Comparison of ENCODE assay signal across 8 mouse cellular contexts in genomic region chr14:118131931-118132641, GRCm38 (mm10). TPM values are rescaled to one million over a fixed set of nuclear protein-coding genes. Genes with fewer than 3 reads are reported as not detected.
DNase-seq lines count a peak whose midpoint lies in the region; ATAC-seq and TF ChIP-seq lines count a peak whose summit lies in the region.

No protein-coding gene starts in this region.

- peaks cover 11% of the 10 kb centered on the region for H3K4me1 ChIP-seq in kidney, embryonic 14.5 days (ENCODE audit: control insufficient read depth, insufficient read depth, low read length)
- H3K4me1 ChIP-seq in brown adipose tissue, adult 24 weeks (ENCODE audit: control insufficient read depth, insufficient read depth, insufficient read length, low read length) = peaks cover 7% of the 10 kb centered on the region; the same call in 1 of the 2 replicates
- peaks cover 7% of the 10 kb centered on the region for H3K4me1 ChIP-seq in intestine, embryonic 15.5 days (replicated peaks)
- H3K4me1 ChIP-seq in midbrain, postnatal 0 days (ENCODE audit: insufficient read depth, low read length) = peaks cover 5% of the 10 kb centered on the region; the same call in 1 of the 2 replicates

- ATAC-seq in kidney, embryonic 14.5 days (ENCODE audit: low FRiP score, low TSS enrichment) = peak; percentile 7; the same call in 1 of the 2 replicates
- peak; percentile 26 for ATAC-seq in intestine, embryonic 15.5 days
- peak; percentile 11 for ATAC-seq in midbrain, postnatal 0 days (ENCODE audit: low FRiP score)

- peak overlapping the region; percentile 24; the same call in 1 of the 2 replicates for H3K27ac ChIP-seq in kidney, embryonic 14.5 days (ENCODE audit: low read depth, low read length)
- H3K27ac ChIP-seq in brown adipose tissue, adult 24 weeks (replicated peaks; ENCODE audit: low read depth, low read length) = peak overlapping the region; percentile 37; the same call in 1 of the 2 replicates
- H3K27ac ChIP-seq in intestine, embryonic 15.5 days = no peak overlapping the region
- peak overlapping the region; percentile 44; the same call in 1 of the 2 replicates for H3K27ac ChIP-seq in midbrain, postnatal 0 days (ENCODE audit: low read depth, low read length)

- peaks cover 4% of the 10 kb centered on the region; the same call in 1 of the 2 replicates for H3K27me3 ChIP-seq in kidney, embryonic 14.5 days (ENCODE audit: control insufficient read depth, insufficient read depth, low read length)
- no peaks in the 10 kb centered on the region for H3K27me3 ChIP-seq in intestine, embryonic 15.5 days (replicated peaks)
- no peaks in the 10 kb centered on the region for H3K27me3 ChIP-seq in midbrain, postnatal 0 days (ENCODE audit: insufficient read depth, low read length)

- H3K4me3 ChIP-seq in kidney, embryonic 14.5 days (ENCODE audit: low read length) = peak overlapping the region; percentile 84
- peak overlapping the region; percentile 91 for H3K4me3 ChIP-seq in brown adipose tissue, adult 24 weeks (ENCODE audit: insufficient read depth, low read depth, low read length)
- H3K4me3 ChIP-seq in intestine, embryonic 15.5 days (replicated peaks) = peak overlapping the region; percentile 58
- peak overlapping the region; percentile 50 for H3K4me3 ChIP-seq in midbrain, postnatal 0 days (ENCODE audit: low read depth, low read length)

- WGBS in kidney, embryonic 14.5 days = 15% methylated on average over 21 of the region's 21 CpGs
- 13% methylated on average over 21 of the region's 21 CpGs for WGBS in intestine, embryonic 15.5 days
- WGBS in midbrain, postnatal 0 days = 13% methylated on average over 21 of the region's 21 CpGs

- H3K9ac ChIP-seq in kidney, embryonic 14.5 days (ENCODE audit: low read depth, low read length) = peak overlapping the region; percentile 85
- H3K9ac ChIP-seq in intestine, embryonic 15.5 days = peak overlapping the region; percentile 69
- peak overlapping the region; percentile 68 for H3K9ac ChIP-seq in midbrain, postnatal 0 days (replicated peaks; ENCODE audit: low read length, poor library complexity, severe bottlenecking)

- peak overlapping the region; percentile 75 for H3K4me2 ChIP-seq in kidney, embryonic 14.5 days (replicated peaks; ENCODE audit: low read depth, low read length)
- peak overlapping the region; percentile 77 for H3K4me2 ChIP-seq in intestine, embryonic 15.5 days (replicated peaks)
- peak overlapping the region; percentile 69 for H3K4me2 ChIP-seq in midbrain, postnatal 0 days (ENCODE audit: low read depth, low read length, poor library complexity, severe bottlenecking)

- TF ChIP-seq CTCF in midbrain, postnatal 0 days (IDR thresholded peaks at IDR 0.05) = no peak

- H3K36me3 ChIP-seq in kidney, embryonic 14.5 days (ENCODE audit: control insufficient read depth, insufficient read depth, low read length) = peaks cover 18% of the 10 kb centered on the region; the same call in 1 of the 2 replicates
- H3K36me3 ChIP-seq in intestine, embryonic 15.5 days = no peaks in the 10 kb centered on the region
- H3K36me3 ChIP-seq in midbrain, postnatal 0 days (ENCODE audit: insufficient read depth, low read length) = peaks cover 4% of the 10 kb centered on the region

- H3K9me3 ChIP-seq in kidney, embryonic 14.5 days (ENCODE audit: control insufficient read depth, low read length) = peaks cover 3% of the 10 kb centered on the region; the same call in 1 of the 2 replicates
- no peaks in the 10 kb centered on the region for H3K9me3 ChIP-seq in intestine, embryonic 15.5 days
- no peaks in the 10 kb centered on the region for H3K9me3 ChIP-seq in midbrain, postnatal 0 days (ENCODE audit: low read length)

- no peak for DNase-seq in kidney, adult 18-20 months
- DNase-seq in midbrain, postnatal 0 days (ENCODE audit: low spot score) = no peak
- DNase-seq in testis, postnatal 10 days (ENCODE audit: low spot score) = no peak
- no peak for DNase-seq in spleen, adult 18-20 months
- DNase-seq in thymus, postnatal 36 days = no peak

RNA-seq across cellular contexts. Expression of gene Tgds, which starts 0.5 kb away (rescaled TPM):
- 33.0 and 35.3 TPM in 2 replicates for polyA plus RNA-seq in kidney, embryonic 14.5 days (2014; fragmentation: Nextera tagmentation; extraction: Ambion mirVana)
- polyA plus RNA-seq in brown adipose tissue, adult 24 weeks (2012; ENCODE audit: insufficient read depth, insufficient read length, missing spikeins) = 11.0 and 14.8 TPM in 2 replicates
- polyA plus RNA-seq in intestine, embryonic 15.5 days (2015; fragmentation: Nextera tagmentation; extraction: Ambion mirVana) = 30.2 and 34.0 TPM in 2 replicates
- total RNA-seq in midbrain, postnatal 0 days (2014; rRNA removed) = 4.3 and 7.4 TPM in 2 replicates
- polyA plus RNA-seq in midbrain, postnatal 0 days (2015; fragmentation: Nextera tagmentation; extraction: Ambion mirVana) = 7.3 and 9.0 TPM in 2 replicates

RNA-seq across cellular contexts. Expression of gene Gpr180, which starts 4.9 kb away (rescaled TPM):
- 41.3 and 55.5 TPM in 2 replicates for polyA plus RNA-seq in kidney, embryonic 14.5 days (2014; fragmentation: Nextera tagmentation; extraction: Ambion mirVana)
- polyA plus RNA-seq in brown adipose tissue, adult 24 weeks (2012; ENCODE audit: insufficient read depth, insufficient read length, missing spikeins) = 14.7 and 19.6 TPM in 2 replicates
- 47.3 and 49.0 TPM in 2 replicates for polyA plus RNA-seq in intestine, embryonic 15.5 days (2015; fragmentation: Nextera tagmentation; extraction: Ambion mirVana)
- 43.7 and 62.3 TPM in 2 replicates for total RNA-seq in midbrain, postnatal 0 days (2014; rRNA removed)
- 49.3 and 51.6 TPM in 2 replicates for polyA plus RNA-seq in midbrain, postnatal 0 days (2015; fragmentation: Nextera tagmentation; extraction: Ambion mirVana)
